21 mouse cellular contexts compared by ENCODE assay signal in genomic region chr12:65420127-65420526, GRCm38 (mm10).
DNase-seq lines count a peak whose midpoint lies in the region; TF ChIP-seq lines count a peak whose summit lies in the region.
"Had no signal": no experiment of that assay in that cellular context is flagged by ENCODE, and none has a peak within 500 bp of the region (broad histone marks: within the 10 kb centered on the region; RNA-seq: fewer than 3 reads in every experiment).

No protein-coding gene starts in this region.

- H3K36me3 ChIP-seq in CH12.LX (replicated peaks in 1 of 2; ENCODE audit: control insufficient read depth in 1 of 2, insufficient read depth in 1 of 2, low read length in 1 of 2) (no peaks in the 10 kb centered on the region), ES-E14 (ENCODE audit: control insufficient read depth, insufficient read depth, low read length, poor library complexity, severe bottlenecking) (no peaks in the 10 kb centered on the region), MEL (ENCODE audit: control insufficient read depth in 1 of 2, insufficient read depth in 2 of 2, low read length in 2 of 2) (peaks cover 0 to 19% of the 10 kb centered on the region in 2 experiments; a peak in 2 of 4 replicates)
- H3K36me3 ChIP-seq: G1E had no signal

- TF ChIP-seq CTCF in CH12.LX (conservative IDR thresholded peaks at IDR 0.05 in 1 of 2, IDR thresholded peaks at IDR 0.05 in 1 of 2; ENCODE audit: low read depth in 2 of 2, low read length in 2 of 2) (no peak), MEL (IDR thresholded peaks at IDR 0.05 in 2 of 3, conservative IDR thresholded peaks at IDR 0.05 in 1 of 3; ENCODE audit: control insufficient read depth in 1 of 3, insufficient read depth in 1 of 3, low read depth in 2 of 3, low read length in 3 of 3, poor library complexity in 1 of 3, severe bottlenecking in 1 of 3) (no peak)

- TF ChIP-seq RAD21 in CH12.LX (IDR thresholded peaks at IDR 0.05; ENCODE audit: low read depth, low read length) (no peak), MEL (IDR thresholded peaks at IDR 0.05; ENCODE audit: low read depth, low read length) (no peak)

- no peaks in the 10 kb centered on the region for H3K9me3 ChIP-seq in CH12.LX (replicated peaks; ENCODE audit: low read length)
- H3K9me3 ChIP-seq in ES-E14 (ENCODE audit: control insufficient read depth, insufficient read depth, low read depth, low read length), result no peaks in the 10 kb centered on the region
- no peaks in the 10 kb centered on the region for H3K9me3 ChIP-seq in MEL (replicated peaks; ENCODE audit: insufficient read depth, low read length)

- in situ Hi-C loops in CH12.LX (cut with MboI; ENCODE audit: low pct_ligation_motif_present, low pct_unique_long_range_greater_than_20kb, low sequenced_read_pairs) (no loop called here), ES-E14 (cut with MboI; ENCODE audit: low sequenced_read_pairs in 2 of 2, unreplicated experiment in 2 of 2) (no loop called here)

- H3K79me2 ChIP-seq in CH12.LX (replicated peaks; ENCODE audit: control insufficient read depth, extremely low read depth, insufficient read depth, poor library complexity, severe bottlenecking), result no peaks in the 10 kb centered on the region
- no peaks in the 10 kb centered on the region for H3K79me2 ChIP-seq in MEL (ENCODE audit: control insufficient read depth, insufficient read depth, low read length, poor library complexity)

- DNase-seq in CH12.LX (ENCODE audit: extremely low read depth) (no peak), ES-E14 (ENCODE audit: low read depth, low spot score) (no peak), MEL (ENCODE audit: low read depth, low spot score) (no peak)
- no peak for DNase-seq in layer of hippocampus, adult 11-12 months (ENCODE audit: low spot score)
- no peak for DNase-seq in left cerebral cortex, adult 9 months (ENCODE audit: low spot score in 2 of 2)
- no peak for DNase-seq in frontal cortex, adult 2 months (ENCODE audit: extremely low spot score in 1 of 2, low spot score in 1 of 2)
- DNase-seq: adrenal gland, adult 2 months; adrenal gland, adult 8-10 months; adrenal gland, postnatal 10 days; adrenal gland, postnatal 14 days; adrenal gland, postnatal 25 days; adrenal gland, postnatal 36 days; B cell, adult 2 months; cerebellum, adult 11 months; cerebellum, adult 11-12 months; cerebellum, adult 18-20 months; cerebellum, adult 2 months; cerebellum, adult 8-10 months; cerebellum, adult 9-10 months had no signal

- no peaks in the 10 kb centered on the region for H3K27me3 ChIP-seq in CH12.LX (replicated peaks)
- H3K27me3 ChIP-seq in MEL (ENCODE audit: control insufficient read depth in 1 of 2, insufficient read depth in 2 of 2, low read length in 2 of 2), result no peaks in the 10 kb centered on the region
- H3K27me3 ChIP-seq: Patski had no signal

- no peak overlapping the region for H3K4me2 ChIP-seq in CH12.LX (ENCODE audit: insufficient read depth, low read depth, poor library complexity, severe bottlenecking)

- H3K9ac ChIP-seq in CH12.LX (ENCODE audit: insufficient read depth, low read depth), result no peak overlapping the region
- no peak overlapping the region for H3K9ac ChIP-seq in ES-E14 (ENCODE audit: insufficient read depth, low read depth, low read length, poor library complexity, severe bottlenecking)
- H3K9ac ChIP-seq in MEL (ENCODE audit: control insufficient read depth, low read depth, low read length, poor library complexity, severe bottlenecking), result no peak overlapping the region

- no peak overlapping the region for H3K27ac ChIP-seq in CH12.LX (ENCODE audit: insufficient read depth, low read depth)
- H3K27ac ChIP-seq in ES-E14 (ENCODE audit: insufficient read depth, low read depth, low read length, poor library complexity, severe bottlenecking), result no peak overlapping the region
- H3K27ac ChIP-seq in MEL (ENCODE audit: control insufficient read depth, low read depth, low read length), result no peak overlapping the region

- dilution Hi-C loops in CH12.LX (cut with MboI; ENCODE audit: extremely low pct_ligation_motif_present, extremely low pct_unique_long_range_greater_than_20kb, low sequenced_read_pairs), result no loop called here

- no peak overlapping the region for H3K4me3 ChIP-seq in CH12.LX (replicated peaks in 1 of 3; ENCODE audit: low read depth in 2 of 3, low read length in 2 of 3, poor library complexity in 1 of 3)
- H3K4me3 ChIP-seq in ES-E14 (ENCODE audit: insufficient read depth in 1 of 2, low read depth in 1 of 2, low read length in 2 of 2, poor library complexity in 1 of 2, severe bottlenecking in 1 of 2), result no peak overlapping the region
- H3K4me3 ChIP-seq in MEL (ENCODE audit: control insufficient read depth in 1 of 2, insufficient read depth in 1 of 2, low read depth in 2 of 2, low read length in 2 of 2), result no peak overlapping the region

- TF ChIP-seq POLR2A in CH12.LX (IDR thresholded peaks at IDR 0.05; ENCODE audit: low read depth, low read length), result no peak
- TF ChIP-seq POLR2A in MEL (IDR thresholded peaks at IDR 0.05; ENCODE audit: control insufficient read depth in 1 of 2, insufficient read depth in 1 of 2, low read depth in 1 of 2, low read length in 2 of 2, poor library complexity in 1 of 2), result no peak

- TF ChIP-seq EP300 in CH12.LX (IDR thresholded peaks at IDR 0.05; ENCODE audit: low read length), result no peak
- TF ChIP-seq EP300 in MEL (IDR thresholded peaks at IDR 0.05; ENCODE audit: low read depth in 1 of 2, low read length in 2 of 2), result no peak

- no peaks in the 10 kb centered on the region for H3K4me1 ChIP-seq in CH12.LX (ENCODE audit: control insufficient read depth in 1 of 2, insufficient read depth in 2 of 2)
- no peaks in the 10 kb centered on the region for H3K4me1 ChIP-seq in ES-E14 (ENCODE audit: control insufficient read depth in 2 of 2, insufficient read depth in 2 of 2, low read length in 2 of 2, poor library complexity in 1 of 2)
- peaks cover 3 to 7% of the 10 kb centered on the region in 2 experiments; a peak in 3 of 4 replicates for H3K4me1 ChIP-seq in MEL (ENCODE audit: control insufficient read depth in 1 of 2, insufficient read depth in 2 of 2, low read length in 2 of 2)

TF ChIP-seq in CH12.LX, 34 proteins besides CTCF, POLR2A, EP300 and RAD21:
- TF ChIP-seq MXI1 (IDR thresholded peaks at IDR 0.05; ENCODE audit: low read depth, low read length), result no peak
- peak; percentile 50; the same call in 1 of the 2 replicates for TF ChIP-seq MAFK (IDR thresholded peaks at IDR 0.05; ENCODE audit: insufficient replicate concordance, low read length)
TF ChIP-seq in CH12.LX: peak in this region for 1.

TF ChIP-seq in ES-E14, 5 proteins besides CTCF, POLR2A, EP300 and RAD21:
- TF ChIP-seq CHD2 (IDR thresholded peaks at IDR 0.05; ENCODE audit: low read depth, low read length) (peak; percentile 31; the same call in 1 of the 2 replicates), ZC3H11A (IDR thresholded peaks at IDR 0.05; ENCODE audit: borderline replicate concordance, low read depth, low read length) (no peak), MAFK (IDR thresholded peaks at IDR 0.05; ENCODE audit: insufficient read depth, low read depth, low read length) (peak; percentile 76), ZNF384 (IDR thresholded peaks at IDR 0.05; ENCODE audit: low read depth, low read length) (no peak)

TF ChIP-seq in MEL, 35 proteins besides CTCF, POLR2A, EP300 and RAD21:
- no peak for TF ChIP-seq ZKSCAN1 (IDR thresholded peaks at IDR 0.05; ENCODE audit: low read depth, low read length)
- TF ChIP-seq MAFK (IDR thresholded peaks at IDR 0.05; ENCODE audit: borderline replicate concordance, low read depth, low read length), result peak; percentile 52; the same call in 1 of the 2 replicates
TF ChIP-seq in MEL: peak in this region for 1.

Comparison
In these comparisons a context has a peak if more than half of its experiments do, and no peak if none do; other contexts are left out.
1. Of the 35 proteins assayed by ChIP-seq in both MEL and CH12.LX: peak only in MEL: none; only in CH12.LX: none; in both: MAFK; in neither: 34.